Mouse (Mus musculus) embryo, embryonic 10 days (tissue): Measurements from ENCODE around the gene Zfp57.
A peak's percentile ranks its signal among the peaks of the same experiment; 100 is the strongest.
"Not testable (repeated sequence)": the region's sequence is repeated elsewhere in the genome, so short reads cannot be mapped to it uniquely, and the experiment has no call there.

Experiments
- DNase-seq: peaks from one replicate; pipeline ENCODE4 v3.0.0-alpha.2; 2015; ENCODE audit warnings: low spot score

Gene Zfp57

GRCm38 (mm10) chr17:37000863-37001262 lies at the start of gene Zfp57:
Zfp57 (plus strand) TSS chr17:37001163.
- no peak for DNase-seq

- no peak for DNase-seq
Measured at GRCm38 (mm10) chr17:36952631-36953030, 48.3 kb upstream of the Zfp57 start.

GRCm38 (mm10) chr17:36953062-36953461 lies 47.9 kb upstream of the Zfp57 start:
- no peak for DNase-seq

- peak; percentile 99 for DNase-seq
Measured at GRCm38 (mm10) chr17:36957999-36958743, 42.8 kb upstream of the Zfp57 start, which contains the start of the genes Znrd1 and Znrd1as. Znrd1 (minus strand) TSS chr17:36958559. Znrd1as (plus strand) TSS chr17:36958592.

- no peak for DNase-seq
Measured at GRCm38 (mm10) chr17:36958884-36959283, 42.1 kb upstream of the Zfp57 start.

- no peak for DNase-seq
Measured at GRCm38 (mm10) chr17:36961125-36961524, 39.8 kb upstream of the Zfp57 start.

GRCm38 (mm10) chr17:36966875-36967274 lies 34.1 kb upstream of the Zfp57 start:
- no peak for DNase-seq

- DNase-seq, result no peak
Measured at GRCm38 (mm10) chr17:36970316-36970890, 30.6 kb upstream of the Zfp57 start.

- no peak for DNase-seq
Measured at GRCm38 (mm10) chr17:36971172-36971850, 29.7 kb upstream of the Zfp57 start.

- no peak for DNase-seq
Measured at GRCm38 (mm10) chr17:36972791-36973190, 28.2 kb upstream of the Zfp57 start.

- no peak for DNase-seq
Measured at GRCm38 (mm10) chr17:36973271-36973787, 27.6 kb upstream of the Zfp57 start.

- no peak for DNase-seq
Measured at GRCm38 (mm10) chr17:36981221-36981813, 19.6 kb upstream of the Zfp57 start, which contains the start of gene 2410137M14Rik. 2410137M14Rik (minus strand) TSS chr17:36981237.

GRCm38 (mm10) chr17:36981845-36982244 lies 19.1 kb upstream of the Zfp57 start:
- peak; percentile 37 for DNase-seq

- DNase-seq, result peak; percentile 7
Measured at GRCm38 (mm10) chr17:36982253-36983155, 18.5 kb upstream of the Zfp57 start.

GRCm38 (mm10) chr17:36988475-36988874 lies 12.5 kb upstream of the Zfp57 start:
- no peak for DNase-seq

GRCm38 (mm10) chr17:36989437-36989836 lies 11.5 kb upstream of the Zfp57 start, which contains the start of gene H2-M5:
H2-M5 (minus strand) TSS chr17:36989537.
- no peak for DNase-seq

GRCm38 (mm10) chr17:36990630-36991029 lies 10.3 kb upstream of the Zfp57 start:
- not testable (repeated sequence) for DNase-seq

- DNase-seq, result no peak
Measured at GRCm38 (mm10) chr17:36992336-36993104, 8.4 kb upstream of the Zfp57 start.

- no peak for DNase-seq
Measured at GRCm38 (mm10) chr17:36993770-36994325, 7.1 kb upstream of the Zfp57 start.

GRCm38 (mm10) chr17:36994528-36994927 lies 6.4 kb upstream of the Zfp57 start:
- DNase-seq, result no peak
